Mouse (Mus musculus): Measurements from ENCODE around the gene Foxp4. TPM values are rescaled to one million over a fixed set of nuclear protein-coding genes. Genes with fewer than 3 reads are reported as not detected.

The Foxp4 gene
- polyA plus RNA-seq, 1 experiment: 10.6 TPM

GRCm38 (mm10) chr17:47907366-47907920, 17.0 kb downstream of the Foxp4 start:
- no peaks in the 10 kb centered on the region for H3K27me3 ChIP-seq (ENCODE audit: control insufficient read depth)
- peaks cover 40% of the 10 kb centered on the region for H3K4me1 ChIP-seq (ENCODE audit: control insufficient read depth)
- TF ChIP-seq TAL1 (IDR thresholded peaks at IDR 0.05; ENCODE audit: low read length) (no peak), GATA1 (IDR thresholded peaks at IDR 0.05; ENCODE audit: low read length) (no peak)
- H3K4me3 ChIP-seq (replicated peaks): no peak overlapping the region
- peaks cover 22% of the 10 kb centered on the region for H3K36me3 ChIP-seq (ENCODE audit: control insufficient read depth)
- no peaks in the 10 kb centered on the region for H3K9me3 ChIP-seq (ENCODE audit: control insufficient read depth, low read length)

GRCm38 (mm10) chr17:47903846-47904680, 20.4 kb downstream of the Foxp4 start:
- no peak overlapping the region for H3K4me3 ChIP-seq (replicated peaks)
- no peaks in the 10 kb centered on the region for H3K27me3 ChIP-seq (ENCODE audit: control insufficient read depth)
- H3K4me1 ChIP-seq (ENCODE audit: control insufficient read depth): peaks cover 21% of the 10 kb centered on the region
- TF ChIP-seq TAL1 (IDR thresholded peaks at IDR 0.05; ENCODE audit: low read length) (no peak), GATA1 (IDR thresholded peaks at IDR 0.05; ENCODE audit: low read length) (no peak)
- H3K36me3 ChIP-seq (ENCODE audit: control insufficient read depth): peaks cover 41% of the 10 kb centered on the region
- no peaks in the 10 kb centered on the region for H3K9me3 ChIP-seq (ENCODE audit: control insufficient read depth, low read length)

GRCm38 (mm10) chr17:47901782-47902181, 22.7 kb downstream of the Foxp4 start:
- H3K36me3 ChIP-seq (ENCODE audit: control insufficient read depth): peaks cover 43% of the 10 kb centered on the region
- H3K4me3 ChIP-seq (replicated peaks): no peak overlapping the region
- no peaks in the 10 kb centered on the region for H3K27me3 ChIP-seq (ENCODE audit: control insufficient read depth)
- TF ChIP-seq TAL1 (IDR thresholded peaks at IDR 0.05; ENCODE audit: low read length): no peak
- no peak for TF ChIP-seq GATA1 (IDR thresholded peaks at IDR 0.05; ENCODE audit: low read length)
- H3K4me1 ChIP-seq (ENCODE audit: control insufficient read depth): no peaks in the 10 kb centered on the region
- H3K9me3 ChIP-seq (ENCODE audit: control insufficient read depth, low read length): no peaks in the 10 kb centered on the region

- Histone ChIP-seq H3K27me3 (ENCODE audit: control insufficient read depth) (no peaks in the 10 kb centered on the region), H3K9me3 (ENCODE audit: control insufficient read depth, low read length) (no peaks in the 10 kb centered on the region), H3K36me3 (ENCODE audit: control insufficient read depth) (peaks cover 43% of the 10 kb centered on the region), H3K4me3 (replicated peaks) (no peak overlapping the region), H3K4me1 (ENCODE audit: control insufficient read depth) (no peaks in the 10 kb centered on the region)
- TF ChIP-seq TAL1 (IDR thresholded peaks at IDR 0.05; ENCODE audit: low read length): no peak
- no peak for TF ChIP-seq GATA1 (IDR thresholded peaks at IDR 0.05; ENCODE audit: low read length)
These were observed 23.7 kb downstream of the Foxp4 start for GRCm38 (mm10) chr17:47900716-47901115.

- H3K9me3 ChIP-seq (ENCODE audit: control insufficient read depth, low read length): no peaks in the 10 kb centered on the region
- peaks cover 44% of the 10 kb centered on the region for H3K36me3 ChIP-seq (ENCODE audit: control insufficient read depth)
- TF ChIP-seq GATA1 (IDR thresholded peaks at IDR 0.05; ENCODE audit: low read length) (no peak), TAL1 (IDR thresholded peaks at IDR 0.05; ENCODE audit: low read length) (no peak)
- H3K4me3 ChIP-seq (replicated peaks): no peak overlapping the region
- H3K27me3 ChIP-seq (ENCODE audit: control insufficient read depth): no peaks in the 10 kb centered on the region
- H3K4me1 ChIP-seq (ENCODE audit: control insufficient read depth): no peaks in the 10 kb centered on the region
These were observed 25.3 kb downstream of the Foxp4 start for GRCm38 (mm10) chr17:47899156-47899555.

DNA sequence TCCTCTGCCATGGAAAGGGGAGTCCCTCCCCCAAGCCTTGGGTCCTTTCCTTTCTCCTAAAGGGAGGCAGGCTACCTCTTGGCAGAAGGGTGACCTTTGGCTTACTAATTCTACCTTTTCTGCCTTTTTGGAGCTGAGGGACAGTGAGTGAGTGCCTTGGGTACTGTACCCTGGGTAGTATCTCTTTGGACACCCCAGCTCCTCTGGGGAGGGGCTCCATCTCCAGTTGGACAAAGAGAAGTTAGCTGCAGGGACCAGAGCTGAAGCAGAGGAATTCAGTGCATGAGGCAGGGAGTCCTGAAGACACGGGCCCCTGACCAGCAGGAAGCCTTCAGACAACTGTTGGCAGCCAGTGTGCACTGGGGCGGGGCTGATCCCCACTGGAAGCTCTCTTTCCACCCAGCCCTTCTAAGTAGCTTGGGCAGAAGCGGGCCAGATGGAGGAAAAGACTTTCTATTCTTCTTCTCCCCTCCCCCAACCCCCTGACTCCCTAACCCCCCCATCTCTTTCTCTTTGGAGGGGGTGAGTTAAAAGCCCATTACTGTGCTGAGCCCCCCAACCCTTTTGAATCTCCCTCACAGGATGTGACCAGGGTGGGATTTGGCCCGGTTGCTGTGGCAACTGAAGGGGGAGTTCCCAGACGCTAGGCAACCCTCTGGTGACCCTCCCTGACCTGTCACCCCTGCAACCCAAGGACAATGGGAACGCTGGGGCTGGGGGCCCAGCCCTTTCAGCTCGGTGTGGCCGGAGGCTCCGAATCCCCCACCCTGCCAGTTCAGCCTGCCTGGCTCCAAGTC, 26.3 kb downstream of the Foxp4 start:
- no peaks in the 10 kb centered on the region for H3K27me3 ChIP-seq (ENCODE audit: control insufficient read depth)
- H3K4me1 ChIP-seq (ENCODE audit: control insufficient read depth): no peaks in the 10 kb centered on the region
- H3K9me3 ChIP-seq (ENCODE audit: control insufficient read depth, low read length): no peaks in the 10 kb centered on the region
- TF ChIP-seq GATA1 (IDR thresholded peaks at IDR 0.05; ENCODE audit: low read length): no peak
- TF ChIP-seq TAL1 (IDR thresholded peaks at IDR 0.05; ENCODE audit: low read length): no peak
- H3K36me3 ChIP-seq (ENCODE audit: control insufficient read depth): peaks cover 37% of the 10 kb centered on the region
- no peak overlapping the region for H3K4me3 ChIP-seq (replicated peaks)

- H3K4me1 ChIP-seq (ENCODE audit: control insufficient read depth): peaks cover 4% of the 10 kb centered on the region
- no peak for TF ChIP-seq GATA1 (IDR thresholded peaks at IDR 0.05; ENCODE audit: low read length)
- TF ChIP-seq TAL1 (IDR thresholded peaks at IDR 0.05; ENCODE audit: low read length): no peak
- no peaks in the 10 kb centered on the region for H3K9me3 ChIP-seq (ENCODE audit: control insufficient read depth, low read length)
- H3K36me3 ChIP-seq (ENCODE audit: control insufficient read depth): peaks cover 18% of the 10 kb centered on the region
- H3K4me3 ChIP-seq (replicated peaks): no peak overlapping the region
- no peaks in the 10 kb centered on the region for H3K27me3 ChIP-seq (ENCODE audit: control insufficient read depth)
These were observed 34.7 kb downstream of the Foxp4 start for GRCm38 (mm10) chr17:47889727-47890126.

GRCm38 (mm10) chr17:47889267-47889666, 35.2 kb downstream of the Foxp4 start:
- H3K36me3 ChIP-seq (ENCODE audit: control insufficient read depth): peaks cover 15% of the 10 kb centered on the region
- no peak for TF ChIP-seq GATA1 (IDR thresholded peaks at IDR 0.05; ENCODE audit: low read length)
- TF ChIP-seq TAL1 (IDR thresholded peaks at IDR 0.05; ENCODE audit: low read length): no peak
- no peaks in the 10 kb centered on the region for H3K9me3 ChIP-seq (ENCODE audit: control insufficient read depth, low read length)
- no peaks in the 10 kb centered on the region for H3K27me3 ChIP-seq (ENCODE audit: control insufficient read depth)
- no peak overlapping the region for H3K4me3 ChIP-seq (replicated peaks)
- peaks cover 4% of the 10 kb centered on the region for H3K4me1 ChIP-seq (ENCODE audit: control insufficient read depth)

GRCm38 (mm10) chr17:47888641-47889040, 35.8 kb downstream of the Foxp4 start:
- Histone ChIP-seq H3K36me3 (ENCODE audit: control insufficient read depth) (peaks cover 19% of the 10 kb centered on the region), H3K4me3 (replicated peaks) (no peak overlapping the region), H3K4me1 (ENCODE audit: control insufficient read depth) (peaks cover 6% of the 10 kb centered on the region), H3K27me3 (ENCODE audit: control insufficient read depth) (no peaks in the 10 kb centered on the region), H3K9me3 (ENCODE audit: control insufficient read depth, low read length) (no peaks in the 10 kb centered on the region)
- no peak for TF ChIP-seq GATA1 (IDR thresholded peaks at IDR 0.05; ENCODE audit: low read length)
- TF ChIP-seq TAL1 (IDR thresholded peaks at IDR 0.05; ENCODE audit: low read length): no peak

Measured in erythroblast, embryonic 14.5 days (primary cell).